Mouse (Mus musculus): ENCODE measurements at regions not wholly inside any gene's neighbourhood (a gene's known extent, or its start where the extent isn't known, plus 50 kb on each side); places are given as distances from the start of the nearest gene placed in this dataset.

DNA sequence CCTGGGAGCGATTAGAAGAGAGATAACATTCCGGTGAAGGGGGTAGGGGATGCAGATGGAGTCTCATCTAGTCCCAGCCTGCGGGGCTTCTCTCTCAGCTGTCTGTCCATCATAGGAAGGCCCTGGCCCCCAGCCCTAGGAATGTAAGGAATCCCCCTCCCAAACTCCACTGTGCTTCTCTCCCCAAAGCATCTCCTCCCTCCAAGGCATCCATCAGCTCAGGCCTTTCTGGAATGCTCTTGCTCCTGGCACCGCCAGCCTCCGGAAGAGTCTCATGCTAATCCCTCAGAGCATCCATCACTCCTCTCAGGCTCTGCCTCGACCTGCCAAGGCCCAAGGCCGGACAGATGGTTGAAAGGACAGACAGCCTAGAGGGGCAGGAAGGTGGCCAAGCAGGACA, 128.4 kb downstream of the Ddx1 start:
- TF ChIP-seq CTCF (IDR thresholded peaks at IDR 0.05; ENCODE audit: control insufficient read depth, insufficient read depth, insufficient replicate concordance, low read depth, low read length) (no peak), POLR2A (IDR thresholded peaks at IDR 0.05; ENCODE audit: control insufficient read depth, low read depth, low read length) (no peak)

Data from testis, adult 2 months (tissue).